Mouse (Mus musculus) erythroblast, adult 5-6 weeks (primary cell): ENCODE results near the gene Appl2. TPM values are rescaled to one million over a fixed set of nuclear protein-coding genes. Genes with fewer than 3 reads are reported as not detected.

ENCODE experiments used
- ATAC-seq: replicated peaks from 2 replicates; pipeline ENCODE4 v1.8.0; 2016; ENCODE audit warnings: moderate number of reproducible peaks, mild to moderate bottlenecking, moderate TSS enrichment, inconsistent platforms; ENCODE audit not compliant: poor library complexity, low FRiP score, severe bottlenecking
- total RNA-seq, 2 experiments: library from RNA; stranded (forward) in 1 of 2; stranded (reverse) in 1 of 2; fragments of 150-400 nt in 1 of 2; fragments of 200-764, 138-1000 nt in 1 of 2; gene quantifications; 2 replicates each; pipeline versions ENCODE4 v1.2.3 to v1.2.4; 2015 to 2017; ENCODE audit warnings: low replicate concordance in 2 of 2

The Appl2 gene
- total RNA-seq, 2 experiments from 2014 or later: 3.6 to 17.9 TPM

DNA sequence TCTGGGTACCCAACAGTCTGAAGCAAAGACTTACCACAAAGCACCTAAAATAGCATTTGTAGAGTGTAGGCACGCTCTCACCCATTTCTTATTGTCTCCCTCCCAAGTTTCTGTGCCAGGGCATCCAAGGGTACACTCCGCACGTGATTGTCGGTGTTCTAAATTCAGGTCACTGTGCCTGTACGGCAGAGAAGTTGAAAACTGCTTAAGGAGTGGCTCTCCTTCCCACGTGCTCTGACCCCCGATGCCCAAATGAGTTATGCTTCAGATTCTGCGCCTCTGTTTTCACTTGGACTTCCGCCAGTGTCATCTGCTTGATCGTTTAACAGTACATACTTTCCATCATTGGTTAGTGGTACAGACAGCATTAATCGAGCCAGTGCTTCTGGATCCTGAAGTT, 47.9 kb downstream of the Appl2 start:
- ATAC-seq: no peak

DNA sequence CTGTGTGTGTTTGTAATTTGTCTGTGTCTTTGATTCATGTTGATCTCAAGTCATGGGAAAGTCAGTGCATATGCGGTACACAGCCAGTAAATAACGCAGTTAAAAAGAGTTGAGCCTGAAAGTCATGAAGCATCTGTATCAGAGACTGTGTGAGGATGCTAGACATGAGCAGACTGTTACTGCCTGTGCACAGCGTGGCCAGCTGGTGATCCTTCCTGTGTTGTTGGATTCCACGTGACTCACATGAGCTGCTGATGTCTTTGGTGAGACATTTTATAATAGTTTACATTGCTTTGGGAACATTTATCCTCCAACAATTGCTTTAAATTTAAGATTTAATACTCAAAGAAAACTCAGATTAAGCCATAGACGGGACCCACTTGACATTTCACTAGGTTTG, 54.0 kb downstream of the Appl2 start:
- ATAC-seq: no peak

DNA sequence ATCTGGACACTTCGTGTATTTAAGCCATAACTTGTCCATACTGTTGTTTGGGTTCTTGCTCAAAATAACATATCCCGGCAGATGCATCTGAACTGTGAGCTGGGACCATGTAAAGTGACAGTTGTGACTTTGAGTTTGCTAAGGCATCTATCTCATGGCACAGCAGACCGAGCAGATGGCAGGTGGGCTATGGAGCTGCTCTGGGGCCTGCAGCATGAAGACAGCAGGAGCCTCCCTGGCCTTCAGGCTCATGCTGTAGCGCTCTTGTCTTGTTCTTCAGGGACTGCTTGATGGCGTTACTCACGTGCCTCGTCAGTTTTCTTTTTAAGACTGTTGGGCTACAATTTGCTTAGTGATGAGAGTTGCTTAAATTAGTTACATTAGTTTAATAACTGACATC, 55.9 kb downstream of the Appl2 start:
- no peak for ATAC-seq

DNA sequence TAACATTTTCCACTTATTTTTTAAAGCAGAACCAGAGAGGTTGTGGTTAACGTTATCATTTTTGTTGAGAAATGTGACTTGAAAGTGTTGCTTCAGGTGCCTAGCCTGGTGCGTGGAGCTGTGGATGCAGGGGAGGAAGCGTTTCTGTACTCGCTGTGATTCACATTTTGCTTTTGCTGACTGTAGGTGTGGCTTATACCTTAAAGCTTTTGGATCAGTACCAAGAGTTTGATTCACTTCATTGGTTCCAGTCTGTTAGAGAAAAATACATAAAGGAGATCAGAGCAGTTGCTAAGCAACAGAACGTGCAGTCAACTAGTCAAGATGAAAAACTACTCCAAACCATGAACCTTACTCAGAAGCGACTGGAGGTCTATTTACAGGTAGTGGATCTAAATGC, 57.7 kb downstream of the Appl2 start:
- ATAC-seq: no peak

DNA sequence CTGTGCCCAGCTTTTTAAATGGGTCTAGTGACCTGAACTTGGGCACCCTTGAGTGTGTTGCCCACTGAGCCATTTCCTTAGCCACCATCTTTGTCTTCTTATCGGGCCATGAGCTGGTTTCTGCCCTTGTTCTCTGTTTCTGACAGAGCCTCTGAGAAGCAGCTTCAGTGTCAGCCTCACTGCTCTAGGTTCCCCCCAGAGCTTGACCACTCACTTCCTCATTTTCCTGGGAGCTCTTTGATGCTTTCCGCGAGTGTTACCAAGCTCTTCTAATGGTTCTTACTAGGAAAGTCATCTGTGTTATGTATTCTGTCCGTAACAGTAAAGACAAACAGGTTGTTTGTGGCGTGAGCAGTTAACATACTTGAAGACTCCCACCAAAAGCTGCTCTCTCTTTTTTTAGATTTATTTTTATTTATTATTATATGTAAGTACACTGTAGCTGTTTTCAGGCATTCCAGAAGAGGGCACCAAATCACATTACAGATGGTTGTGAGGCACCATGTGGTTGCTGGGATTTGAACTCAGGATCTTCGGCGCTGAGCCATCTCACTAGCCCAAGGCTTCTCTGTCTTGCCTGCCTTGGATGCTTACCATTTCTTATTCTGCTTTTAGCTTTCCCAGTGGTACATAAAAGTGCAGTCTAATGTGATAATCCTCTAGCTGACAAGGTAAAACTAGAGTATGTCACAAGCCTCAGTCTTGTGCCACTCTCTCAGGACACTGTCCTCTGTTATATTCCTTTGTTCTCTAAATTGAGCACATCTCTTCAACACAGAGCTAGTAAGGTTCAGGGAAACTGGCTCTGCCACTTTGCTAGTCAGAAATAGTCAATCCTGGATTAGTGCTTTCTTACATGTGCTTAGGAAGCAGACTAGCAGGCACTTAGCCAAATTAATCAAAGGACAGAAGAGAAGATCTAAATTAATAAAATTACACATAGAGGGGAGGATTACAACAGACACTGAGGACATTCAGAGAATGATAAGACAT, 82.8 kb downstream of the Appl2 start:
- no peak for ATAC-seq

DNA sequence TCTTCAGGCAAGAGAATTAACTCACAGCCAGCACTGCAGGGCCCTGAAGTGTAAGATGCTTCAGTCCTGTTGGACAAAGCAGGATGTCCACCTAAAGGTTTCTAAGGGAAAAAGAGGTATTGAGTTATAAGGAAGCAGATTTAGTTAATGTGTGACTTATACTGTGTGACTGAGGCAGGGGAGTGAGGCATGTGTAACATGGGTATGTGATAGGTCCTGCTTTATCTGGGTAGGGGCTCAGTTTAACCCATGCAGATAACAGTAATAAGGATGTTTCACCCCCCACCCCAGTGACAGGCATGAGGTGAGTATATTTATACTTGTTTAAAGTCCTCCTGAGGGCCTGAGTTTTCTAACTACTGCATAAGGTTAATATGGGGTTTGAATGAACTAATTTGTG, 85.5 kb downstream of the Appl2 start:
- ATAC-seq: no peak

Other genes with a start within 250 kb of the Appl2 start
- not detected in 2 replicates for gene Aldh1l2, start 114.6 kb downstream of the Appl2 start, total RNA-seq (2015; ENCODE audit: low replicate concordance)
- gene Aldh1l2, start 114.6 kb downstream of the Appl2 start, total RNA-seq (2017; ENCODE audit: low replicate concordance): not detected in 2 replicates
- gene Washc4, start 105.0 kb downstream of the Appl2 start, total RNA-seq (2015; ENCODE audit: low replicate concordance): 4.6 and 9.6 TPM in 2 replicates
- 18.5 and 22.5 TPM in 2 replicates for gene Washc4, start 105.0 kb downstream of the Appl2 start, total RNA-seq (2017; ENCODE audit: low replicate concordance)
- not detected in 2 replicates for gene 1500009L16Rik, start 74.1 kb upstream of the Appl2 start, total RNA-seq (2015; ENCODE audit: low replicate concordance)
- gene 1500009L16Rik, start 74.1 kb upstream of the Appl2 start, total RNA-seq (2017; ENCODE audit: low replicate concordance): not detected in 2 replicates